11 mouse cellular contexts compared by ENCODE assay signal in the genomic region with DNA sequence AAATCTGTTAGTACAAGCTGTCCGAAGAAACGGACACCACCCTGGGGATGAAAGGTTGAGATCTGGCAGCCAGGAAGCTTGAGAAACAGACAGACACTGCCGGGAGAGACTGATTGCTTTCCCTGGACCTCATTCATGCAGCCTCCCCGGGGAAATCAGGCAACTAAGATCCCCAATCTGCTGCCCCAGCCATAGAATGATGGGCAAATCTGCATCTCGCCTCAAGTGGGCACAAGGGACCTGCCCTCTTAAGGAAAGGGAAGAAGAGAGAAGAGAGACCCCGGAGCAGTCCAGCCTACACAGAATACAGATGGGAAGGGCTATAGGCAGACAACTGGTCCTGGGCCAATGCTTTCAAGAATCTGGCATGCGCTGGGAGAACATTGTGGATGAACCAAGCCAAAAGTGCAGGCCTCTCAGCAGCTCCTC. TPM values are rescaled to one million over a fixed set of nuclear protein-coding genes. Genes with fewer than 3 reads are reported as not detected.
DNase-seq lines count a peak whose midpoint lies in the region; ATAC-seq and TF ChIP-seq lines count a peak whose summit lies in the region.
"Had no signal": no experiment of that assay in that cellular context is flagged by ENCODE, and none has a peak within 500 bp of the region (broad histone marks: within the 10 kb centered on the region; RNA-seq: fewer than 3 reads in every experiment).

No protein-coding gene starts in this region.

- intact Hi-C loops in gastrocnemius, adult 2 months (cut with DNase I), result no loop called here

- H3K9me3 ChIP-seq in heart, embryonic 11.5 days (replicated peaks; ENCODE audit: control insufficient read depth, low read length), result no peaks in the 10 kb centered on the region
- H3K9me3 ChIP-seq in hindbrain, embryonic 12.5 days (replicated peaks), result no peaks in the 10 kb centered on the region
- H3K9me3 ChIP-seq: limb, embryonic 12.5 days had no signal

- H3K27me3 ChIP-seq in heart, embryonic 11.5 days (ENCODE audit: control insufficient read depth, insufficient read depth, low read length), result no peaks in the 10 kb centered on the region
- no peaks in the 10 kb centered on the region for H3K27me3 ChIP-seq in hindbrain, embryonic 12.5 days
- H3K27me3 ChIP-seq: limb, embryonic 12.5 days had no signal

- H3K27ac ChIP-seq in heart, embryonic 11.5 days (ENCODE audit: low read depth, low read length), result no peak overlapping the region
- peak overlapping the region; percentile 66 for H3K27ac ChIP-seq in gastrocnemius, adult 2 months
- H3K27ac ChIP-seq in hindbrain, embryonic 12.5 days, result peak overlapping the region; percentile 67
- H3K27ac ChIP-seq: kidney, postnatal 0 days; limb, embryonic 12.5 days had no signal

- peak; percentile 72 to 80 for DNase-seq in heart, adult 18-20 months
- DNase-seq in brain, adult 2 months (ENCODE audit: low read depth, low spot score), result peak; percentile 25
- DNase-seq in gastrocnemius, adult 2 months, result peak; percentile 77
- DNase-seq in spleen, adult 18-20 months, result no peak
- DNase-seq in thymus, postnatal 10 days (ENCODE audit: low spot score in 2 of 2), result no peak
- DNase-seq in thymus, postnatal 0 days (ENCODE audit: low spot score), result no peak
- DNase-seq: thymus, adult 2 months had no signal

- H3K36me3 ChIP-seq in heart, embryonic 11.5 days (ENCODE audit: control insufficient read depth, insufficient read depth, low read length), result no peaks in the 10 kb centered on the region
- H3K36me3 ChIP-seq in hindbrain, embryonic 12.5 days, result no peaks in the 10 kb centered on the region

- H3K9ac ChIP-seq in heart, embryonic 11.5 days (ENCODE audit: low read depth, low read length), result no peak overlapping the region
- H3K9ac ChIP-seq in hindbrain, embryonic 12.5 days, result no peak overlapping the region
- H3K9ac ChIP-seq: limb, embryonic 12.5 days had no signal

- no peak for ATAC-seq in heart, embryonic 11.5 days (replicated peaks; ENCODE audit: insufficient number of reproducible peaks, low FRiP score, low TSS enrichment)
- peak; percentile 82 for ATAC-seq in hindbrain, embryonic 12.5 days (ENCODE audit: low FRiP score)

- 61% methylated on average over 7 of the region's 7 CpGs for WGBS in heart, embryonic 11.5 days (ENCODE audit: insufficient replicate concordance)
- 41% methylated on average over 7 of the region's 7 CpGs for WGBS in hindbrain, embryonic 12.5 days

- H3K4me3 ChIP-seq in heart, embryonic 11.5 days (ENCODE audit: low read depth, low read length), result no peak overlapping the region
- H3K4me3 ChIP-seq in gastrocnemius, adult 2 months, result no peak overlapping the region
- no peak overlapping the region for H3K4me3 ChIP-seq in hindbrain, embryonic 12.5 days
- H3K4me3 ChIP-seq: limb, embryonic 12.5 days had no signal

- no peak for TF ChIP-seq CTCF in gastrocnemius, adult 2 months (IDR thresholded peaks at IDR 0.05)

- H3K4me2 ChIP-seq in heart, embryonic 11.5 days, result no peak overlapping the region
- no peak overlapping the region for H3K4me2 ChIP-seq in hindbrain, embryonic 12.5 days (replicated peaks)
- H3K4me2 ChIP-seq: limb, embryonic 12.5 days had no signal

- no peaks in the 10 kb centered on the region for H3K4me1 ChIP-seq in heart, embryonic 11.5 days (ENCODE audit: control insufficient read depth, insufficient read depth, low read length)
- H3K4me1 ChIP-seq in hindbrain, embryonic 12.5 days, result peaks cover 18% of the 10 kb centered on the region

RNA-seq across cellular contexts. Expression of a gene that starts 37.4 kb away (rescaled TPM):
- 10 to 100 TPM; 33.6 to 40.1 TPM for total RNA-seq in heart, adult 18-20 months (2021)
- 30.6 and 31.8 TPM in 2 replicates for polyA plus RNA-seq in heart, embryonic 11.5 days (2014; fragmentation: Nextera tagmentation; extraction: Ambion mirVana)
- total RNA-seq in gastrocnemius, adult 2 months (2021), result 10 to 100 TPM; 28.0 to 30.7 TPM
- polyA plus RNA-seq in hindbrain, embryonic 12.5 days (2016; fragmentation: Nextera tagmentation; extraction: Ambion mirVana), result 51.1 and 51.4 TPM in 2 replicates
- 32.9 and 41.8 TPM in 2 replicates for polyA plus RNA-seq in thymus, postnatal 0 days (2015; fragmentation: Nextera tagmentation; extraction: Ambion mirVana)

RNA-seq across cellular contexts. Expression of a gene that starts 44.0 kb away (rescaled TPM):
- not detected for total RNA-seq in heart, adult 18-20 months (2021)
- polyA plus RNA-seq in heart, embryonic 11.5 days (2014; fragmentation: Nextera tagmentation; extraction: Ambion mirVana), result not detected in 2 replicates
- total RNA-seq in gastrocnemius, adult 2 months (2021), result not detected
- polyA plus RNA-seq in hindbrain, embryonic 12.5 days (2016; fragmentation: Nextera tagmentation; extraction: Ambion mirVana), result not detected in 2 replicates
- polyA plus RNA-seq in thymus, postnatal 0 days (2015; fragmentation: Nextera tagmentation; extraction: Ambion mirVana), result 0.30 TPM in 1 of 2 replicates, not detected in the other
- polyA plus RNA-seq: kidney, postnatal 0 days; limb, embryonic 12.5 days had no signal

Comparison
In these comparisons a context has a peak if more than half of its experiments do, and no peak if none do; other contexts are left out.
1. DNase-seq: peak in heart, adult 18-20 months (2 of 2), brain, adult 2 months (single experiment) and gastrocnemius, adult 2 months (single experiment); none in spleen, adult 18-20 months (0 of 2), thymus, postnatal 10 days (0 of 2) and thymus, postnatal 0 days (single experiment).